Mouse (Mus musculus) kidney, embryonic 14.5 days (tissue): ENCODE measurements at regions not wholly inside any gene's neighbourhood (a gene's known extent, or its start where the extent isn't known, plus 50 kb on each side); places are given as distances from the start of the nearest gene placed in this dataset.

ENCODE experiments used
- ATAC-seq: fragments of 200-750 bp; cut with Nextera tagmentation; 2 replicates; pipeline ENCODE4 v1.8.0; 2017; ENCODE audit warnings: moderate number of reproducible peaks, mild to moderate bottlenecking, moderate TSS enrichment, moderate library complexity; ENCODE audit not compliant: low FRiP score, low TSS enrichment
- H3K27ac ChIP-seq: fragments of 300-500 bp; sonication (generic); 2 replicates; pipeline ENCODE4 v1.5.1; 2014; ENCODE audit warnings: low read depth, mild to moderate bottlenecking, low read length, moderate library complexity, mixed read lengths
- H3K27me3 ChIP-seq: fragments of 300-500 bp; sonication (generic); 2 replicates; pipeline ENCODE4 v1.6.1; 2014; ENCODE audit warnings: mild to moderate bottlenecking, low read length; ENCODE audit not compliant: control insufficient read depth, insufficient read depth
- H3K36me3 ChIP-seq: fragments of 300-500 bp; sonication (generic); 2 replicates; pipeline ENCODE4 v1.6.1; 2014; ENCODE audit warnings: low read length, mixed read lengths; ENCODE audit not compliant: control insufficient read depth, insufficient read depth
- H3K4me1 ChIP-seq: fragments of 300-500 bp; sonication (generic); 2 replicates; pipeline ENCODE4 v1.6.1; 2014; ENCODE audit warnings: low read length, mixed read lengths; ENCODE audit not compliant: control insufficient read depth, insufficient read depth
- H3K4me2 ChIP-seq: fragments of 300-500 bp; sonication (generic); replicated peaks from 2 replicates; pipeline ENCODE4 v1.6.1; 2014; ENCODE audit warnings: low read depth, mild to moderate bottlenecking, low read length
- H3K4me3 ChIP-seq: fragments of 300-500 bp; sonication (generic); 2 replicates; pipeline ENCODE4 v1.5.1; 2014; ENCODE audit warnings: mild to moderate bottlenecking, low read length
- H3K9ac ChIP-seq: fragments of 300-500 bp; sonication (generic); 2 replicates; pipeline ENCODE4 v1.6.1; 2014; ENCODE audit warnings: low read depth, mild to moderate bottlenecking, low read length, moderate library complexity
- H3K9me3 ChIP-seq: fragments of 300-500 bp; sonication (generic); 2 replicates; pipeline ENCODE4 v1.6.1; 2016; ENCODE audit warnings: low read length; ENCODE audit not compliant: control insufficient read depth
- WGBS: fragments of 180-500 bp; shearing (Covaris S2); extraction: QIAGEN DNeasy Blood & Tissue Kit; methylation state at CpG from one replicate; pipeline ENCODE4 v1.1.7; 2014; 5-methylcytosine and 5-hydroxymethylcytosine counted together

DNA sequence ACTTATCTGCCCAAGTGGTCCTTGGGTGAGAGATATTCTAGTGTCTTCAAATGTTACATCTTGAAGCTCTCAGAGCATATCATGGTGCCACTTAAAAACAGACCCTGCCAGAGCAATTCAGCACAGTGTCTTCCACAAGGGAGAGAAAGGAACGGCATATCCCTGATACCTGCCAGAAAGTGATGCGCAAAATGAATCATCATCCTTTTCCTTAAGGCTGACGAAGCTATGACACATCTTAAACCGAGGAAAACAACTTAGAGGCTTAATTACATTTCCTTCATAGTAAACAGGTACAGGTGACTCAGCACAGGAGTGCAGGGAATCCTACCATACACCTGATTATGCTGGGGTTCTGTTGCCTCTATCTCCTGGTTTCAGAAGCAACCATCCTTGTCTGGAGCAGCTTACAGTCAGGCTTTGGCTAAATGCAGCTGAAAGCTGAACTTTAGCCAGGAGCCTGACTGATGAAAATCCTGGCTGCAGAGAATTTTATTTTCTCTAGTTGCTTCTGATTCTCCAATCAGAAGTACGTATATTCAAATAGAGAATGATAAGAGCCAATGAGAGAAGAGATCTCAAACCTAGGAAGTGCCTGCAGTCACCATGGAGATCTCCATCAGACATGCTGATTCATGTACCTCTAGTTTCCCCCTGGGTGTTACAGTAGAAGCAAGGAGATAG, 556.1 kb upstream of the Ndn start:
- no peak for ATAC-seq
- H3K9ac ChIP-seq: no peak overlapping the region
- WGBS: 85% methylated on average over 5 of the region's 5 CpGs
- H3K9me3 ChIP-seq: no peaks in the 10 kb centered on the region
- no peak overlapping the region for H3K27ac ChIP-seq
- no peak overlapping the region for H3K4me3 ChIP-seq
- no peaks in the 10 kb centered on the region for H3K27me3 ChIP-seq
- H3K36me3 ChIP-seq: no peaks in the 10 kb centered on the region
- no peaks in the 10 kb centered on the region for H3K4me1 ChIP-seq
- H3K4me2 ChIP-seq: no peak overlapping the region

DNA sequence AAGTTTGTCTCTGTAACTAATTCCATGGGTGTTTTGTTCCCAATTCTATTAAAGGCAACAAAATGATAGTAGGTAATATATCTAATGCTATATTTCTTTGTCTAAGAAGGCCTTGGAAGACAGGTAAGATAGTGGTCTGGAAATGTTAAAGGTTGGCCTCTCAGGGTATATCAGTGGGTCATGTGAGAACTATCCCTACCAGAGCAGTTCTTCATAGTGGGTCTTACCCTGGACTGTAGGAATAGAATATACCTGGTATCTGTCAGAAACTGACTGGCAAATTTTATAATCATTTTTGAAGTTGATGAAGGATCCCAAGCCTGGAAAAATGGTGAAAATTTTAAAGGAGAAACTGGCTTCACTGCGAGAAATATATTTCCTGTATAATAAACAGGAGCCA, 509.5 kb upstream of the Ndn start:
- H3K4me3 ChIP-seq: no peak overlapping the region
- H3K4me1 ChIP-seq: no peaks in the 10 kb centered on the region
- H3K27me3 ChIP-seq: no peaks in the 10 kb centered on the region
- no peaks in the 10 kb centered on the region for H3K9me3 ChIP-seq
- 71% methylated on average over 1 of the region's 1 CpGs for WGBS
- no peaks in the 10 kb centered on the region for H3K36me3 ChIP-seq
- ATAC-seq: no peak
- no peak overlapping the region for H3K4me2 ChIP-seq
- H3K27ac ChIP-seq: no peak overlapping the region
- no peak overlapping the region for H3K9ac ChIP-seq

GRCm38 (mm10) chr7:61837240-61837639, 509.1 kb upstream of the Ndn start:
- no peak overlapping the region for H3K4me3 ChIP-seq
- H3K9ac ChIP-seq: no peak overlapping the region
- ATAC-seq: peak; percentile 92
- H3K4me2 ChIP-seq: no peak overlapping the region
- H3K36me3 ChIP-seq: no peaks in the 10 kb centered on the region
- no peaks in the 10 kb centered on the region for H3K4me1 ChIP-seq
- H3K9me3 ChIP-seq: no peaks in the 10 kb centered on the region
- no peak overlapping the region for H3K27ac ChIP-seq
- no peaks in the 10 kb centered on the region for H3K27me3 ChIP-seq

DNA sequence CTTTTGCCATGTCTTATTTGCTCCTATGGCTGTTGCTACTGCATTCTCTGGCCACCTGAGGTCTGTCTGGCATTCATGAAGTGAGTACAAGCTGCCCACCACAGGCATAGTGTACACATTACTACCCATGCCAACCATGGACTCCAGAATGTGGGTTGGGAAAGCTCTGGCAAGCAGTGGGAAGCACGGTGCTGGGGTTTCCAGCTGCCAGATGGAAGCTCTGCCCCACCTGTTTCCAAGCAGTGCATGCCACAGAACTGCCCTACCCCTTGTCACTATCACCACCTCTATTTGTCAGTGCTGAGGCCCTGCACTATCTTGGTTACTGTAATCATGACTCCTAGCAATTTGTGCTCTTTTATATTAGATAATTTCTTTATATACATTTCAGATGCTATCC, 494.4 kb upstream of the Ndn start:
- H3K36me3 ChIP-seq: no peaks in the 10 kb centered on the region
- H3K27ac ChIP-seq: no peak overlapping the region
- no peaks in the 10 kb centered on the region for H3K27me3 ChIP-seq
- no peak for ATAC-seq
- H3K4me1 ChIP-seq: no peaks in the 10 kb centered on the region
- H3K4me3 ChIP-seq: no peak overlapping the region
- H3K9me3 ChIP-seq: no peaks in the 10 kb centered on the region
- H3K4me2 ChIP-seq: no peak overlapping the region
- H3K9ac ChIP-seq: no peak overlapping the region
- WGBS: 80% methylated on average over 1 of the region's 1 CpGs

GRCm38 (mm10) chr7:61864517-61864916, 481.9 kb upstream of the Ndn start:
- Histone ChIP-seq H3K9ac (no peak overlapping the region), H3K4me1 (no peaks in the 10 kb centered on the region), H3K27ac (no peak overlapping the region), H3K27me3 (no peaks in the 10 kb centered on the region), H3K4me2 (no peak overlapping the region), H3K9me3 (peaks cover 5% of the 10 kb centered on the region; the same call in 1 of the 2 replicates), H3K4me3 (no peak overlapping the region), H3K36me3 (no peaks in the 10 kb centered on the region)
- ATAC-seq: no peak

DNA sequence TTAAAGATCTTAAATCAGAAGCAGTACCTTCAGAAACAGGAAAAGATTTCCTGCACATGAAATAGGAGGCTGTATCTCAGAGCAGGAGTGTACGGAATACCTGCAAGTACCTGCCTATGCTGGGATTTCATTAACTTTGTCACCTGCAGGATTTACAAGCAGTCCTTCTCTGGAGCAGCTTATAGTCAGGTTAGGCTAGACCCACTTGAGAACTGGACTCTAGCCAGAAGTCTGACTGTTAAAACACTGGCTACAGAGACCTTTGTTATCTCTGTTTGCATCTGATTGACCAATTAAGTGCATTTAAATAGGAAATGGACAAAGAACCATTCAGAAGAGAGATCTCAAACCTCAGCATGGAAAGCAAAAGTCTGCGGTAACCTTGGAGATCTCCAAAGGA, 480.0 kb upstream of the Ndn start:
- Histone ChIP-seq H3K27ac (no peak overlapping the region), H3K27me3 (no peaks in the 10 kb centered on the region), H3K9me3 (peaks cover 1% of the 10 kb centered on the region; the same call in 1 of the 2 replicates), H3K36me3 (no peaks in the 10 kb centered on the region), H3K9ac (no peak overlapping the region), H3K4me2 (no peak overlapping the region), H3K4me3 (no peak overlapping the region), H3K4me1 (no peaks in the 10 kb centered on the region)
- 83% methylated on average over 2 of the region's 2 CpGs for WGBS
- no peak for ATAC-seq

DNA sequence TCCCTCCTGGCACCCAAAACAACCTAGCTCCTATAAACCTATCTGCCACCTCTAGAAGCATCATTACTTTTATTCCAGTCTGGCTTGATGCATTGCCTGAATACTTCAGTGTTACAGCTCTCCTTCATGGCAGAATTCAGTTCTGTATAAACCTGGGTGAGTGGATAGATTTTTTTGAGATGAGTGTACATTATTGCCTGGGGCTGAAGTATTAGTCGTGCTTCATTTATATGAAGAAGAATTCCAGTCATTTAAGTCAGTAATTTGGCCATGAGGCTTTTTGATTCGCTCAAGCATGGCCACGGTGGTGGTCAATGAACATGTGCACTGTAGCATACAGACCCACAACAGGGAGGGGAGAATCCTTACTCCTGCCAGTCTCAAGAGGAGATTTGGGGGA, 470.1 kb upstream of the Ndn start:
- no peak overlapping the region for H3K4me2 ChIP-seq
- 65% methylated on average over 3 of the region's 3 CpGs for WGBS
- H3K4me1 ChIP-seq: no peaks in the 10 kb centered on the region
- no peak overlapping the region for H3K9ac ChIP-seq
- no peak for ATAC-seq
- no peak overlapping the region for H3K4me3 ChIP-seq
- no peak overlapping the region for H3K27ac ChIP-seq
- no peaks in the 10 kb centered on the region for H3K36me3 ChIP-seq
- no peaks in the 10 kb centered on the region for H3K27me3 ChIP-seq
- H3K9me3 ChIP-seq: no peaks in the 10 kb centered on the region

DNA sequence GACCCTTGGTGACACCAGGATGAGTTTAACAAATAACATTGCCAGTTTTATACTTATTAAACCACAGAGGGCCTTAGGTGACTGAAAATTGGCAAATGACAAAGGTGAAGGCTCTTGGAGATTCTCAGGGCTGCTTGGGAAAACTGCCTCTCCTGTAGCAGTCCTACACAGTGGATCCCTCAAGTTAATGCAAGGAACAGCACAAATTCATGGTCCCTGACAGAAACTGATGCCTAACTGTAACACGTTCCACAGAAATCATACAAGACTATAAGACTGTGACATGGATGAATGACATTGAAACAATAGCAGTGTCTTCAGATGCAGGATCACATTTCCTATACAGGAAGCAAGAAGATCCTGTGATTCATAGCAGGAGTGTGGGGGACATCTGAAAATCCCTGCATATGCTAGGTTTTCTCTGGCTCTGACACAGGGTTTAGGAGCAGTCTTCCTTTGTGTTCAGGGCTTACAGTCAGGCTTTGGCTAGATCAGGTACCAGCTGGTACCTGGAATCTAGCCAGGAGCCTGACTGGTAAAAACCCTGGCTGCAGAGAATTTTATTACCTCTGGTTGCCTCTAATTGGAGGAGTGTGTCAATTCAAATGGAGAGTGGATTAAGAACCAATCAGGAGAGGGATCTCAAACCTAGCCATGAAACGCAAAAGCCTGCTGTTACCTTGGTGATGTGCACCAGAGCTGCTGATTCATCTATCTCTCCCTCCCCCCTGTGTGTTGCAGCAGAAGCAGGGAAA, 468.9 kb upstream of the Ndn start:
- peak; percentile 86 for ATAC-seq
- Histone ChIP-seq H3K36me3 (no peaks in the 10 kb centered on the region), H3K27ac (no peak overlapping the region), H3K4me3 (no peak overlapping the region), H3K4me2 (no peak overlapping the region), H3K9ac (no peak overlapping the region), H3K27me3 (no peaks in the 10 kb centered on the region), H3K9me3 (no peaks in the 10 kb centered on the region), H3K4me1 (no peaks in the 10 kb centered on the region)
- 52% methylated on average over 2 of the region's 2 CpGs for WGBS

DNA sequence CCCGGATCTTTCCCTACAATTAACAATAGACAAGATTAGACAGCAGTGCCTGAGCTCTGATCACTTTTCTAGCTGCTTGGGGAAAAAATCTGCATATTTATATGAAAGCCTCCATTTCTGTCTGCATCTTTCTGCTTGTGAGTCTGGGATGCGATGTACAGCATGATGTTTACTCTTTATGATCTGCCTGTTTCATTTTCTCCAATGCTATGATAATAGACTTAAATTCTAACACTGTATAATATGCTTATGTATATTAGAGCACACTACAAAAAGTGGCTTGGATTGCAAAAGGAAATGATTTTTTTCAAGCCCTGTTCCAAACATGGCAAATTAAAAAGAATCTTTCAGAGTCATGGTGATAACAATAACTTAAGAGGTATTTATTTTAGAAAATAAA, 468.3 kb upstream of the Ndn start:
- WGBS: 67% methylated on average over 2 of the region's 2 CpGs
- no peak overlapping the region for H3K4me2 ChIP-seq
- H3K27me3 ChIP-seq: no peaks in the 10 kb centered on the region
- no peaks in the 10 kb centered on the region for H3K4me1 ChIP-seq
- H3K36me3 ChIP-seq: no peaks in the 10 kb centered on the region
- H3K27ac ChIP-seq: no peak overlapping the region
- no peak overlapping the region for H3K9ac ChIP-seq
- H3K4me3 ChIP-seq: no peak overlapping the region
- ATAC-seq: no peak
- no peaks in the 10 kb centered on the region for H3K9me3 ChIP-seq
